Mouse (Mus musculus) stomach, embryonic 14.5 days (tissue): Measurements from ENCODE around the gene Epb41l4b. TPM values are rescaled to one million over a fixed set of nuclear protein-coding genes. Genes with fewer than 3 reads are reported as not detected.

Experiments used
- ATAC-seq: fragments of 200-750 bp; cut with Nextera tagmentation; 2 replicates; pipeline ENCODE4 v1.8.0; 2017; ENCODE audit warnings: low read depth, moderate TSS enrichment; ENCODE audit not compliant: insufficient number of reproducible peaks, insufficient read depth, low FRiP score
- H3K27ac ChIP-seq: fragments of 300-500 bp; sonication (generic); 2 replicates; pipeline ENCODE4 v1.5.1; 2014; ENCODE audit warnings: mild to moderate bottlenecking, low read length, moderate library complexity, mixed read lengths
- H3K27me3 ChIP-seq: fragments of 300-500 bp; sonication (generic); 2 replicates; pipeline ENCODE4 v1.6.1; 2014; ENCODE audit warnings: low read length, control low read depth, mixed read lengths; ENCODE audit not compliant: control insufficient read depth, insufficient read depth
- H3K36me3 ChIP-seq: fragments of 300-500 bp; sonication (generic); 2 replicates; pipeline ENCODE4 v1.6.1; 2014; ENCODE audit warnings: mild to moderate bottlenecking, control low read depth, low read length, moderate library complexity, mixed read lengths; ENCODE audit not compliant: control insufficient read depth, insufficient read depth
- H3K4me1 ChIP-seq: fragments of 300-500 bp; sonication (generic); 2 replicates; pipeline ENCODE4 v1.6.1; 2014; ENCODE audit warnings: low read length, control low read depth, mixed read lengths; ENCODE audit not compliant: control insufficient read depth, insufficient read depth
- H3K4me2 ChIP-seq: fragments of 300-500 bp; sonication (generic); replicated peaks from 2 replicates; pipeline ENCODE4 v1.6.1; 2014; ENCODE audit warnings: low read depth, low read length, control low read depth
- H3K4me3 ChIP-seq: fragments of 300-500 bp; sonication (generic); 2 replicates; pipeline ENCODE4 v1.5.1; 2014; ENCODE audit warnings: low read depth, low read length, control low read depth
- H3K9ac ChIP-seq: fragments of 300-500 bp; sonication (generic); replicated peaks from 2 replicates; pipeline ENCODE4 v1.6.1; 2014; ENCODE audit warnings: low read depth, mild to moderate bottlenecking, control low read depth, low read length, moderate library complexity, mixed read lengths
- H3K9me3 ChIP-seq: fragments of 300-500 bp; sonication (generic); 2 replicates; pipeline ENCODE4 v1.6.1; 2016; ENCODE audit warnings: low read depth, low read length, control low read depth; ENCODE audit not compliant: control insufficient read depth
- WGBS: fragments of 180-500 bp; shearing (Covaris S2); extraction: QIAGEN DNeasy Blood & Tissue Kit; methylation state at CpG from one replicate; pipeline ENCODE4 v1.1.7; 2014; 5-methylcytosine and 5-hydroxymethylcytosine counted together
- polyA plus RNA-seq: library from polyadenylated mRNA; unstranded; fragments of >200 nt; fragmentation: Nextera tagmentation; extraction: Ambion mirVana; gene quantifications from 2 replicates; pipeline ENCODE4 v1.2.1, GENCODE M21; 2014

The Epb41l4b gene
- 6.3 and 6.7 TPM in 2 replicates for polyA plus RNA-seq

GRCm38 (mm10) chr4:57143026-57143937 lies at the start of gene Epb41l4b:
TSS of gene Epb41l4b (minus strand) at chr4:57143437.
- peak within 1 kb of the TSS; percentile 53; the same call in 1 of the 2 replicates for H3K9ac ChIP-seq
- H3K27me3 ChIP-seq = peaks cover 8% of the 10 kb centered on the region; the same call in 1 of the 2 replicates
- H3K9me3 ChIP-seq = no peaks in the 10 kb centered on the region
- H3K27ac ChIP-seq = no peak within 1 kb of the TSS
- WGBS = 1% methylated on average over 66 of the region's 142 CpGs
- H3K4me2 ChIP-seq = peak within 1 kb of the TSS; percentile 89
- H3K36me3 ChIP-seq = no peaks in the 10 kb centered on the region
- ATAC-seq = peak; percentile 86
- H3K4me1 ChIP-seq = peaks cover 14% of the 10 kb centered on the region
- H3K4me3 ChIP-seq = peak within 1 kb of the TSS; percentile 47

DNA sequence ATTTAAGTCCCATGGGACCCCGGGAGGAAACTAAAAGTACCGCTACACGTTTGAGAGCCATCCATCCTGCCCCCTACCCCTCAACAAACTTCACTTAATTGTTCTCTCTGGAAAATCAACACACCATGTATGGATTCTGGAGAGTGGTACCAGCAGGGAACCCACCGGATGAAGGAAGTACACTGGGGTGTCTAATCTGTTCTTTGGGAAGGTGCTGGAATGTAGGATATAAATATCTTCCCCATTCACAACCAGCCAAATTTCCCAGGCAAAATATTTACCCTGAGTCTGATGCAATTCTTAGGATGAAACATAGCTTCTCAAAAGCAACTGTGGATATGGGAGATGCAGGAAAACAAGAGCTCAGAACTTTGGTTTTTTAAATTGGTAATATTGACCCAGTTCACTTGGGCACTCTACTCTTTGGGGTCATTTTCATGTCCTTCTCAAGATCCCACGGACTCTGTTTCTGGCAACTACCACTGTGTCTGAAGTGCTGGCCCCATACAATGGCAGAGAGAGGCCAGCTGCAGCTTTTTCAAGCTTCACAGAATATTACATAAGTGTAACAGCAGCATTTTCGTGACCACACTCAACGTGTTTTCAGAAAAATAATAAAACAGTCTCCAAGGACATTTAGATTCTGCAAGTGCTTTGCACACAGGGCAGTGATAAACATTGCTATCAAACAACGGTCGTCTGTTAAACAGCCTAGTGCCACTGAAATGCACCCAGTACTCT lies 48.5 kb upstream of the Epb41l4b start:
- WGBS = 65% methylated on average over 9 of the region's 9 CpGs
- no peak for ATAC-seq
- no peaks in the 10 kb centered on the region for H3K9me3 ChIP-seq

DNA sequence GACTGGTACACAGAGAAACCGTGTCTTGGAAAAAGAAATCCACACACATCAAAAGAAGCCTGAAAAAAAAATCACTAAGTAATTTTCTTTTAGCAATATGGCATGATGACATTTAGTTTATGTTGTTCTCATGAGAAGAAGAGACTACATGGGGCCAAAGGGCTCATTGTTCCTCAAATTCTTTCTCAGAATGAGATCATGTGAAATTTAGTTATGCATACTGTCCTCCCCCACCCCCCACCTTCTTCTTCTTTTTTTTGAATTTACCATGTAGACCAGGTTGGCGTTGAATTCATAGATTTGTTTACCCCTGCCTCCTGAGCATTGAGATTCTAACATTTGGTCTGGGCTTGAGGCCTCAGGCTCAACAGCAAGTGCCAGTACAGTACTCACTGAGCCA lies 46.6 kb upstream of the Epb41l4b start:
- Histone ChIP-seq H3K36me3 (no peaks in the 10 kb centered on the region), H3K4me2 (no peak overlapping the region), H3K4me3 (no peak overlapping the region), H3K9me3 (no peaks in the 10 kb centered on the region), H3K27ac (no peak overlapping the region), H3K4me1 (peaks cover 6% of the 10 kb centered on the region; the same call in 1 of the 2 replicates), H3K9ac (no peak overlapping the region), H3K27me3 (no peaks in the 10 kb centered on the region)
- ATAC-seq = no peak
- 79% methylated on average over 2 of the region's 2 CpGs for WGBS

More for the DNA sequence above, 48.5 kb upstream of the Epb41l4b start:
- Histone ChIP-seq H3K27me3 (no peaks in the 10 kb centered on the region), H3K36me3 (no peaks in the 10 kb centered on the region), H3K4me1 (peaks cover 6% of the 10 kb centered on the region; the same call in 1 of the 2 replicates), H3K9ac (no peak overlapping the region), H3K4me3 (no peak overlapping the region), H3K27ac (no peak overlapping the region), H3K4me2 (no peak overlapping the region)

- WGBS = 10% methylated on average over 6 of the region's 6 CpGs
- Histone ChIP-seq H3K9ac (no peak overlapping the region), H3K9me3 (no peaks in the 10 kb centered on the region), H3K4me2 (no peak overlapping the region), H3K27me3 (no peaks in the 10 kb centered on the region), H3K27ac (peak overlapping the region; percentile 61; the same call in 1 of the 2 replicates), H3K4me1 (no peaks in the 10 kb centered on the region), H3K4me3 (no peak overlapping the region), H3K36me3 (no peaks in the 10 kb centered on the region)
- peak; percentile 54; the same call in 1 of the 2 replicates for ATAC-seq
These were observed 42.8 kb upstream of the Epb41l4b start for GRCm38 (mm10) chr4:57186035-57186434.

GRCm38 (mm10) chr4:57185462-57185861 lies 42.2 kb upstream of the Epb41l4b start:
- no peak overlapping the region for H3K9ac ChIP-seq
- H3K27me3 ChIP-seq = no peaks in the 10 kb centered on the region
- H3K4me1 ChIP-seq = no peaks in the 10 kb centered on the region
- no peaks in the 10 kb centered on the region for H3K36me3 ChIP-seq
- H3K4me2 ChIP-seq = no peak overlapping the region
- no peak overlapping the region for H3K4me3 ChIP-seq
- no peak for ATAC-seq
- 58% methylated on average over 8 of the region's 8 CpGs for WGBS
- H3K9me3 ChIP-seq = no peaks in the 10 kb centered on the region
- H3K27ac ChIP-seq = peak overlapping the region; percentile 39; the same call in 1 of the 2 replicates

DNA sequence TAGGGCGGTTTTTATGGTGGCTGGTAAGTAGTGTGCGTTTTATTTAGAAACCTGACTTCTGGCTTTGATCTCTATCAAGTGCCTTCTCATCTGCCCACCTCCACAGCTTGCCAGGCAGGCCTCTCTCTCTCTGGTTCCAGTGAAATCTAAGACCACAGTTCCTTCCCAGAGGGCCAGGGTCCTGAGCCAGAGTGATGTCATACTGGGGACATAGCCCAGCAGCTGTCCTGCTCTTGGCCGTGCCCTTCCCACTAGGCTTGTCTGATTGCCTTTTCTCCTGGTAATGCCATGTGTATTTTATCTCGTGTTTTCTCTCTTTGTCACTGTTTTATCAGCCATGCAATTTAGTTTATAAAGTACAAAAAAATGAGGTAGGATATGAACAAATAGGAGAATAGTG lies 40.3 kb upstream of the Epb41l4b start:
- Histone ChIP-seq H3K4me1 (no peaks in the 10 kb centered on the region), H3K27me3 (no peaks in the 10 kb centered on the region), H3K4me3 (no peak overlapping the region), H3K27ac (no peak overlapping the region), H3K36me3 (no peaks in the 10 kb centered on the region), H3K9me3 (no peaks in the 10 kb centered on the region), H3K4me2 (no peak overlapping the region), H3K9ac (no peak overlapping the region)
- no peak for ATAC-seq
- 66% methylated on average over 4 of the region's 4 CpGs for WGBS

- H3K27ac ChIP-seq = no peak overlapping the region
- no peak for ATAC-seq
These were observed 38.3 kb upstream of the Epb41l4b start for GRCm38 (mm10) chr4:57181538-57181937.

DNA sequence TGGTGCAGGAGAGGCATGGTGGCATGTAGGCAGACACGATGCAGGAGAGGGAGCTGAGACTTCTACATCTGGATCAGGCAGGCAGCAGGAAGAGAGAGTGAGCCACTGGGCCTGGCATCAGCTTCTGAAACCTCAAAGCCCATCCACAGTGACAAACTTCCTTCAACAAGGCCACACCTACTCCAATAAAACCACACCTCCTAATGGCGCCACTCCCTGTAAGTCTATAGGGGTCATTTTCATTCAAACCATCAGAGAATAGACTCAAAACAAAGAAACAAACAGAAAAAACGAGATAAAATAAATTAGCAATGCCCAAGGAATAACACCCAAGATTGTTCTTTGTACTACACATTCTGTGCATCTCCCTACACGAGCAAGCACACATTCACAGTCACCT lies 35.6 kb upstream of the Epb41l4b start:
- no peak overlapping the region for H3K27ac ChIP-seq
- 83% methylated on average over 4 of the region's 4 CpGs for WGBS
- H3K9me3 ChIP-seq = no peaks in the 10 kb centered on the region
- no peak overlapping the region for H3K4me2 ChIP-seq
- H3K4me1 ChIP-seq = no peaks in the 10 kb centered on the region
- ATAC-seq = no peak
- H3K36me3 ChIP-seq = no peaks in the 10 kb centered on the region
- no peak overlapping the region for H3K4me3 ChIP-seq
- H3K9ac ChIP-seq = no peak overlapping the region
- no peaks in the 10 kb centered on the region for H3K27me3 ChIP-seq

More at GRCm38 (mm10) chr4:57181538-57181937, 38.3 kb upstream of the Epb41l4b start:
- Histone ChIP-seq H3K36me3 (no peaks in the 10 kb centered on the region), H3K9me3 (no peaks in the 10 kb centered on the region), H3K9ac (no peak overlapping the region), H3K4me1 (no peaks in the 10 kb centered on the region), H3K4me3 (no peak overlapping the region), H3K27me3 (no peaks in the 10 kb centered on the region), H3K4me2 (no peak overlapping the region)
- WGBS = 67% methylated on average over 1 of the region's 1 CpGs
